Mouse (Mus musculus) bone marrow macrophage, adult 2 months (primary cell): ENCODE measurements around the gene Gzmn. TPM values are rescaled to one million over a fixed set of nuclear protein-coding genes. Genes with fewer than 3 reads are reported as not detected.
"Not testable (repeated sequence)": the region's sequence is repeated elsewhere in the genome, so short reads cannot be mapped to it uniquely, and the experiment has no call there.

Experiments
- H3K27ac ChIP-seq: 2 replicates; pipeline ENCODE4 v1.5.1; 2012; ENCODE audit warnings: low read depth, low read length; ENCODE audit not compliant: insufficient read depth
- H3K4me1 ChIP-seq: 2 replicates; pipeline ENCODE4 v1.6.1; 2012; ENCODE audit warnings: low read length; ENCODE audit not compliant: control insufficient read depth, insufficient read depth
- H3K4me3 ChIP-seq: 2 replicates; pipeline ENCODE4 v1.5.1; 2012; ENCODE audit warnings: mild to moderate bottlenecking, low read length, moderate library complexity; ENCODE audit not compliant: insufficient read depth
- CTCF ChIP-seq: IDR thresholded peaks from 2 replicates; pipeline ENCODE4 v1.5.1; 2012; ENCODE audit warnings: low read depth, mild to moderate bottlenecking, low read length, moderate library complexity
- POLR2A ChIP-seq: IDR thresholded peaks from 2 replicates; pipeline ENCODE4 v1.6.1; 2012; ENCODE audit warnings: mild to moderate bottlenecking, low read depth, low read length, borderline replicate concordance
- polyA plus RNA-seq: library from polyadenylated mRNA; stranded (reverse); fragments of >200 nt; gene quantifications from 2 replicates; pipeline ENCODE4 v1.2.4, GENCODE M21; 2012; ENCODE audit not compliant: missing spikeins, insufficient read depth, insufficient read length

The Gzmn gene
- polyA plus RNA-seq = not detected in 2 replicates

- Histone ChIP-seq H3K4me1 (no peaks in the 10 kb centered on the region), H3K27ac (no peak within 1 kb of the TSS), H3K4me3 (no peak within 1 kb of the TSS)
- TF ChIP-seq POLR2A = no peak
- TF ChIP-seq CTCF = no peak
These were observed at the start of gene Gzmn for GRCm38 (mm10) chr14:56174499-56174898. Gzmn (minus strand) TSS chr14:56174599.

GRCm38 (mm10) chr14:56211317-56211716 lies 36.9 kb upstream of the Gzmn start, which contains the start of gene Gzmf:
Gzmf (minus strand) TSS chr14:56211417.
- no peak for TF ChIP-seq CTCF
- H3K4me1 ChIP-seq = no peaks in the 10 kb centered on the region
- H3K27ac ChIP-seq = no peak within 1 kb of the TSS
- no peak within 1 kb of the TSS for H3K4me3 ChIP-seq

- Histone ChIP-seq H3K4me1 (no peaks in the 10 kb centered on the region), H3K4me3 (no peak overlapping the region), H3K27ac (no peak overlapping the region)
- TF ChIP-seq POLR2A (no peak), CTCF (no peak)
These were observed 31.2 kb upstream of the Gzmn start for GRCm38 (mm10) chr14:56205613-56206012.

GRCm38 (mm10) chr14:56205021-56205420 lies 30.6 kb upstream of the Gzmn start:
- TF ChIP-seq CTCF = peak; percentile 26
- not testable (repeated sequence) for H3K27ac ChIP-seq, H3K4me1 ChIP-seq, H3K4me3 ChIP-seq

- H3K27ac ChIP-seq = no peak overlapping the region
- TF ChIP-seq CTCF (peak; percentile 73), POLR2A (no peak)
- H3K4me3 ChIP-seq = no peak overlapping the region
- H3K4me1 ChIP-seq = no peaks in the 10 kb centered on the region
These were observed 29.6 kb upstream of the Gzmn start for GRCm38 (mm10) chr14:56203975-56204374.

- no peak overlapping the region for H3K4me3 ChIP-seq
These were observed 12.5 kb upstream of the Gzmn start for GRCm38 (mm10) chr14:56186946-56187345.

GRCm38 (mm10) chr14:56186521-56186920 lies 12.1 kb upstream of the Gzmn start:
- no peak overlapping the region for H3K4me3 ChIP-seq
- H3K4me1 ChIP-seq = no peaks in the 10 kb centered on the region
- TF ChIP-seq POLR2A (no peak), CTCF (no peak)
- no peak overlapping the region for H3K27ac ChIP-seq

More at GRCm38 (mm10) chr14:56186946-56187345, 12.5 kb upstream of the Gzmn start:
- TF ChIP-seq POLR2A (no peak), CTCF (no peak)
- Histone ChIP-seq H3K4me1 (no peaks in the 10 kb centered on the region), H3K27ac (no peak overlapping the region)

GRCm38 (mm10) chr14:56177651-56178050 lies 3.3 kb upstream of the Gzmn start:
- peak; percentile 53 for TF ChIP-seq CTCF
- H3K27ac ChIP-seq = not testable (repeated sequence)

GRCm38 (mm10) chr14:56173396-56173795 lies 1.0 kb downstream of the Gzmn start:
- TF ChIP-seq POLR2A (no peak), CTCF (no peak)
- no peaks in the 10 kb centered on the region for H3K4me1 ChIP-seq
- H3K4me3 ChIP-seq = no peak overlapping the region
- H3K27ac ChIP-seq = no peak overlapping the region

More at GRCm38 (mm10) chr14:56177651-56178050, 3.3 kb upstream of the Gzmn start:
- H3K4me3 ChIP-seq, H3K4me1 ChIP-seq: not testable (repeated sequence)

- H3K4me1 ChIP-seq = no peaks in the 10 kb centered on the region
- TF ChIP-seq CTCF (no peak), POLR2A (no peak)
- H3K4me3 ChIP-seq = no peak overlapping the region
- H3K27ac ChIP-seq = no peak overlapping the region
These were observed 1.7 kb downstream of the Gzmn start for GRCm38 (mm10) chr14:56172744-56173143.

- no peak overlapping the region for H3K27ac ChIP-seq
- TF ChIP-seq POLR2A = no peak
- TF ChIP-seq CTCF = no peak
- no peaks in the 10 kb centered on the region for H3K4me1 ChIP-seq
- H3K4me3 ChIP-seq = no peak overlapping the region
These were observed 6.4 kb downstream of the Gzmn start for GRCm38 (mm10) chr14:56168009-56168408.
